Mouse (Mus musculus): ENCODE data around the gene Ssh2. TPM values are rescaled to one million over a fixed set of nuclear protein-coding genes. Genes with fewer than 3 reads are reported as not detected.
A peak's percentile ranks its signal among the peaks of the same experiment; 100 is the strongest.

Ssh2 gene
- polyA plus RNA-seq, 1 experiment, result 14.9 TPM

DNA sequence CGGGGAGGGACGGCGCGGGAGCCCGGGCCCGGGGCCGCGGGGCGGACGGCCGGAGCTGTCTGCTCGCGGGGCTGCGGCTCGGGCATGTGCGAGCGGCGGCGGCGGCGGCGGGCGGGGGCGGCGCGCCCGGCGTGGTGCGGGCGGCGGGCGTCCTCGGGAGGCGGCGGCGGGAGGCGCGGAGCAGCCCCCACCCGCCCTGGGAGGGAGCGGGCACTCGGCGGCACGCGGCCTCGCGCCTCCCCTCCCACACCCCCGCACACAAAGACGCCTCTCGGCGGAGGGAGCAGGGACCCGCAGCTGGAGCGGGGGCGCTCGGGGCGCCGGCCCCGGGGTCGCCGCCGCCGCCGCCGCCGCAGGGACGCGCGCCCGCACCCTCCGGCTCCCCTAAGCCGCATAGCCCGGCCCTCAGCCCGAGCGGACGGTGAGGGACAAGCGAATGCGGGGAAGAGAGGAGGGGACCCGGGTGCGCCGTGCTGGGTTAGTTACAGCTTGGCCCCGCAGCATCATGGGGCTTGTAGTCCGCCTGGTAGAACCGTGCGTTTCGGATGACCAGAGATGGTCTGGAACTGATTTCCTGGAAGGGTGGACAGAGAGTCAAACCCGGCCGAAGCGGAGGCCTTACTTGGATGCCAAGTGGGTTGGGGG lies 273.6 kb downstream of the Ssh2 start, which contains the start of gene Ankrd13b:
TSS of gene Ankrd13b (minus strand) at position 88 of the 645 bp plus-strand sequence.
- H3K4me1 ChIP-seq (ENCODE audit: control insufficient read depth, insufficient read depth, low read length), result peaks cover 16% of the 10 kb centered on the region
- H3K4me3 ChIP-seq (ENCODE audit: insufficient read depth, low read length), result peak within 1 kb of the TSS; percentile 94
- TF ChIP-seq CTCF (IDR thresholded peaks at IDR 0.05; ENCODE audit: extremely low read depth, insufficient read depth, low read length), result no peak
- TF ChIP-seq POLR2A (IDR thresholded peaks at IDR 0.05; ENCODE audit: extremely low read depth, insufficient read depth, low read length), result peak; percentile 65
- H3K27ac ChIP-seq (ENCODE audit: insufficient read depth, low read length), result peak within 1 kb of the TSS; percentile 82

DNA sequence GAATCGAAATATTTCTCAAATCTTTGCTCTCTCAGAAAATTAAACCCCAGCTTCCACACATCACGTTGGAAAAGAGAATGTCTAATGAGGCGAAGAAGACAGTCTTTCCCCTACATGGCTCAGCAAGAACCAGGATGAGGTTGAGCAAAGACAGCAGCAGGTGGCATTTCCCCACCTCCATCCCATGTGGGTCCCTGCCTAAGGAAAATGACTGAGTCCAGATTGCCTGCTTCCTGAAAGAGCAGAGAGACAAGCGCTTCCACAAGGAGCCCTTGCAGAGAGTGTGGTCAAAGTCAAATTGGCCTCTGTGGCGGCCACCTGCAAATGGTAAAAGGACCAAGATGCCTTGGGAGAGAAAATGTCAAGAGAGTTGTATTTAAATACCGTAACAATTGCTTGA lies 274.4 kb downstream of the Ssh2 start:
- TF ChIP-seq CTCF (IDR thresholded peaks at IDR 0.05; ENCODE audit: extremely low read depth, insufficient read depth, low read length), result no peak
- no peak for TF ChIP-seq POLR2A (IDR thresholded peaks at IDR 0.05; ENCODE audit: extremely low read depth, insufficient read depth, low read length)
- peak overlapping the region; percentile 94 for H3K4me3 ChIP-seq (ENCODE audit: insufficient read depth, low read length)
- peaks cover 18% of the 10 kb centered on the region for H3K4me1 ChIP-seq (ENCODE audit: control insufficient read depth, insufficient read depth, low read length)
- H3K27ac ChIP-seq (ENCODE audit: insufficient read depth, low read length), result peak overlapping the region; percentile 49

DNA sequence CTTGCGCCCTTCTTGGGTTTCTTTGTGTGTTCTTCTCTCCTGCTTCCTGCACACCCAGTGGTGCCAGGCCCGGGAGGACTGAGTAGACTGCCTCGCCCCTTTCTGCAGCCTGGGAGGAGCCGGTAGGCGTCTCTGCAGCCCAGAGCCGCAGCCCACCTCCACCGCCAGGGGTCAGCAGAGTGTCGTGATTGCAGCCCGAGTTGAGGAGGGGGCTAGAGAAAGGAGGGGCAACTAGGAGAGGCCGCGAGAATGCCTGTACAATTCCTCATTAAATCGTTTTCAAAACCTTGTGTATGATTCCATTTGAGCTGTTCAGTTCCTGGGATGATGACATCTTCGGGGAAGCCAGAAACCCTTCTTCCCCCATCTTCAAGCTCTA lies 275.0 kb downstream of the Ssh2 start:
- Histone ChIP-seq H3K4me3 (ENCODE audit: insufficient read depth, low read length) (peak overlapping the region; percentile 54; the same call in 1 of the 2 replicates), H3K4me1 (ENCODE audit: control insufficient read depth, insufficient read depth, low read length) (peaks cover 14% of the 10 kb centered on the region), H3K27ac (ENCODE audit: insufficient read depth, low read length) (peak overlapping the region; percentile 78)
- peak; percentile 52; the same call in 1 of the 2 replicates for TF ChIP-seq POLR2A (IDR thresholded peaks at IDR 0.05; ENCODE audit: extremely low read depth, insufficient read depth, low read length)
- peak; percentile 74 for TF ChIP-seq CTCF (IDR thresholded peaks at IDR 0.05; ENCODE audit: extremely low read depth, insufficient read depth, low read length)

DNA sequence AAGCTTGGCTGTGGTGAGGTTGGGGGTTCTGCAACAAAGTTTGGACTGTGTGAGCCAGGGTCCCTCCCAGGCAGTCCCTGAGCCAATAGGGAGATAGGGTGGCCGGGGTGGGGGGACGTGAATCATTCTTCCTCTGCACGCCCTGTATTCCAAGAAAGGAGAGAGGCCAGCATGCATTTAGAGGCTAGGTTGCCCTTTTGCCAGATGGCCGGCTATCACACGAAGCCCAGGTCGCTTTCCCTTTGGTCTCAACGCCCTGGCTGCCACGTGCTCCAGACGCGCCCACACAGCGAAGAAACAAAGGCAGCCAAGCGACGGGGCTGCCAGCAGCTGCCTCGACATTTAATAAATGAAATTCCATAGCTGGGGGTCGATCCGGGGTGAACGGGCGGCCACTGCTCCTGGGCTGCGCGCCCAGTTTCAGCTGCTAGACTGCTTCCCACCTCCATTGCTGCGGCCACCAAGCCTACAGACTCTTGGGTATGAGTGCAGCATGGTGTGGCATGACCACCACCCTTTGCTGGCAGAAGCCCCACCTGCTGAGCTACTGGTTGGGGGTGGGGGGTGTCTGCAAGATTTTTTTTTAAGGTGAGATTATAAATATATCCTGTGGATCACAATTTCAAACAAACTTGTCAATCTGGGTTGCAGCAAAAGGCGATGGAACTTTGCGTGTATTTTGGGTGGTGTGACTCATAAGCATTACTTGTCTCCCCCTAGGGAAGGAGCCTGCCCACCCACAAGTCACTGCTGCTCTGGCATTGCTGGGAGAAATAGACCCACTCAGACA lies 275.6 kb downstream of the Ssh2 start:
- Histone ChIP-seq H3K4me1 (ENCODE audit: control insufficient read depth, insufficient read depth, low read length) (peaks cover 12% of the 10 kb centered on the region), H3K27ac (ENCODE audit: insufficient read depth, low read length) (peak overlapping the region; percentile 78), H3K4me3 (ENCODE audit: insufficient read depth, low read length) (peak overlapping the region; percentile 54)
- no peak for TF ChIP-seq CTCF (IDR thresholded peaks at IDR 0.05; ENCODE audit: extremely low read depth, insufficient read depth, low read length)
- 0 out of 2 replicates have a peak, but pooled peaks have one; percentile 48 for TF ChIP-seq POLR2A (IDR thresholded peaks at IDR 0.05; ENCODE audit: extremely low read depth, insufficient read depth, low read length)

DNA sequence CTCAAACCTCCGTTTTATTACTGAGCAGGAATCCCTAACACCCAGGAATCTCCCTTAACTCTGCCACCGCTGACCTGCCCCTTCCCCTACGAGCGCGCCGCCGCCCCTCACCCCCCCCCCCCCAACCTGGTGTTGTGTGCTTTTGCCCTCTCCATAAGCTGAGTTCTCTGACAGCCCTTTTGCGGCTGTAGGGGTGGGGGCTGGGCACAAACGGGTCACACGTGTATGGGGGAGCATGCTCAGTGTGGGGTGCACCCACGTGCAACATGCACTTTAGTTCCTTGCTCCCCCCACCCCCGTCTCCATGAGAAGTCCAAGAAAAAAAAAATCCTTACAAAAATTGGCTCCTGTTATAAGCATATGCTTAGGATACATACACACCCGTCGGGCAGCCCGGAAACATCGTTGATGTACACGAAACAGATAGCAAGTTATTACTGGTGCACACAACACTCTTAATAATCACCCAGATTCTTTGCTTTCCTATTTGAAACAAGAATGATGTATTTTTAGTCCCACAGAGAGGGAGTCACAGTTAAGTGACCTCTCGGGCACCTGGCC lies 276.3 kb downstream of the Ssh2 start:
- TF ChIP-seq POLR2A (IDR thresholded peaks at IDR 0.05; ENCODE audit: extremely low read depth, insufficient read depth, low read length) (no peak), CTCF (IDR thresholded peaks at IDR 0.05; ENCODE audit: extremely low read depth, insufficient read depth, low read length) (no peak)
- H3K4me3 ChIP-seq (ENCODE audit: insufficient read depth, low read length), result peak overlapping the region; percentile 54
- peak overlapping the region; percentile 47 for H3K27ac ChIP-seq (ENCODE audit: insufficient read depth, low read length)
- peaks cover 11% of the 10 kb centered on the region for H3K4me1 ChIP-seq (ENCODE audit: control insufficient read depth, insufficient read depth, low read length)

DNA sequence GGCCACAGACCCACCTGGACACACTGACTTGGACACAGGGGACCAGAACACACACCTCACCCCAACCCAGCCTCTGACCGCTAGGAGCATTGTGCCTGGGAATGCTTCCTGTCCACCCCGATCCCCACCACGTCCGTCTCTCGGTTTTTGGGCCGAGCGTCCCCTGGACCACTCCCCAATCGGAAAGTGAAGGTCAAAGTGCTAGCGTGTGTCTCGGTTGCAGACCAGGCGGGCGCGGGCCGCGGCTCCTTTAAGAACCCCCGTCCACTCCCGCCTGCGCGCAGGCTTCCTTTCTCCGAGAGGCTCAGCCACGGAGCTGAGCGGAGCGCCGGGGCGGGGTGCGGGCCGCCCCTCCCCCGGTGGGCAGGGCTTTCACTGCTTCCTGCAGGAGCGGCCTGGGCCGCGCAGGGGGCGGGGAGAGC lies 276.8 kb downstream of the Ssh2 start:
- Histone ChIP-seq H3K4me1 (ENCODE audit: control insufficient read depth, insufficient read depth, low read length) (peaks cover 8% of the 10 kb centered on the region), H3K27ac (ENCODE audit: insufficient read depth, low read length) (peak overlapping the region; percentile 47), H3K4me3 (ENCODE audit: insufficient read depth, low read length) (peak overlapping the region; percentile 54)
- peak; percentile 41; the same call in 1 of the 2 replicates for TF ChIP-seq POLR2A (IDR thresholded peaks at IDR 0.05; ENCODE audit: extremely low read depth, insufficient read depth, low read length)
- no peak for TF ChIP-seq CTCF (IDR thresholded peaks at IDR 0.05; ENCODE audit: extremely low read depth, insufficient read depth, low read length)

DNA sequence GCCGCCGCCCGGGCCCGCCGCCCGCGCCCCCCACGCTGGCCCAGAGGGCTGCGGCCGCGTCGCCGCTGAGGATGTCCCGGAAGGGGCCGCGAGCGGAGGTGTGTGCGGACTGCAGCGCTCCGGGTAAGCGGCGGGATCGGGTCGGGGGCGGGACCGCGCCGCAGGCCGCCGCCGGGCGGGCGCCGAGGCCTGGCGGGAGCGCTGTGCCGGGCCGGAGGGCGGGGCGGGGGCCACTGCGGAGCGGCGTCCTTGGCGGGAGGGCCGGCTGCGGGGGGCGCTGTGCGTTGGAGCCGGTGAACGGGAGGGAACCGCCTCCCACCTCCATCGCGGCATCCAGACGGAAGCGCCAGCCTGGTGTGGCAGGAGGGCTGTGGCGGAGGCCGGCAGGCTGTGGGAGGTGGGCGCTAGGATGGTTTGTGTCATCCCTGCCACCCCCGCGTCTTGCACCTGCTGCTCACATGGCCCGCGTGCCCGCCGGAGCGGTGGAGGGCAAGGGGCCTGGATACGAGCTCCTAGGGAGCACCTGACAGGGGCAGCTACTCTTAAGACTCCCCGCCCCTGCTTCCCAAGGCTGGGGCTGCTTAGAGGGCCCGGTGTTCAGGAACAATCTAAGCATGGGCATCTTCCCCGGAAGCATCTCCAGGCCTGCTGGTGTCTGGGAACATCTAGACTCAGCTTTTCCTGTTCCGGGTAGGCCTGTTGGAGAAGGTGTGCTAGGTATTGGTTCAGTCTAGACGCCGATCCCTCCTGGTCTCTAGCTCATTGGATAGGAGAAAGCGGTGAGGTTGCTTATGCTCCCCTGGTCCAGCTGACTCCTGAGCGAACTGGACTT lies 277.6 kb downstream of the Ssh2 start, which contains the start of gene Git1:
TSS of gene Git1 (plus strand) at position 51 of the 832 bp plus-strand sequence.
- TF ChIP-seq POLR2A (IDR thresholded peaks at IDR 0.05; ENCODE audit: extremely low read depth, insufficient read depth, low read length) (peak; percentile 50; the same call in 1 of the 2 replicates), CTCF (IDR thresholded peaks at IDR 0.05; ENCODE audit: extremely low read depth, insufficient read depth, low read length) (no peak)
- Histone ChIP-seq H3K4me3 (ENCODE audit: insufficient read depth, low read length) (peak within 1 kb of the TSS; percentile 54), H3K4me1 (ENCODE audit: control insufficient read depth, insufficient read depth, low read length) (peaks cover 9% of the 10 kb centered on the region), H3K27ac (ENCODE audit: insufficient read depth, low read length) (peak within 1 kb of the TSS; percentile 80)

DNA sequence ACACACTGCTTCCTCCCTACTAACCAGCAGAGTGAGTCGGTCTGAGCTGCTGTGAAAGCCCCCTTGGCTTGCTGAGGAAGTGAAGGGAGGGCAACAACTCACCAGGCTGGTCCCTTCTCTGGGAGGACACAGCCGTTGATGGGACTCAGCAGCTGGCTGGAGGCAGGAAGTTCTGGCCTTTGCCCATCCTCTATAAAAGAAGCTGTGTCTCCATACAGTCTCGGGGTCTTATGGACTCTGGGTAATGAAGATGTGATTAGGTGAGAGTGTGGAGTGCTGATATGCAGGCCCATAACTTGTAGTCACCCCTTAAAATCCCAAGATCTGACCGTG lies 278.2 kb downstream of the Ssh2 start:
- Histone ChIP-seq H3K4me1 (ENCODE audit: control insufficient read depth, insufficient read depth, low read length) (peaks cover 9% of the 10 kb centered on the region), H3K4me3 (ENCODE audit: insufficient read depth, low read length) (peak overlapping the region; percentile 39), H3K27ac (ENCODE audit: insufficient read depth, low read length) (peak overlapping the region; percentile 80; the same call in 1 of the 2 replicates)
- TF ChIP-seq CTCF (IDR thresholded peaks at IDR 0.05; ENCODE audit: extremely low read depth, insufficient read depth, low read length), result no peak
- no peak for TF ChIP-seq POLR2A (IDR thresholded peaks at IDR 0.05; ENCODE audit: extremely low read depth, insufficient read depth, low read length)

DNA sequence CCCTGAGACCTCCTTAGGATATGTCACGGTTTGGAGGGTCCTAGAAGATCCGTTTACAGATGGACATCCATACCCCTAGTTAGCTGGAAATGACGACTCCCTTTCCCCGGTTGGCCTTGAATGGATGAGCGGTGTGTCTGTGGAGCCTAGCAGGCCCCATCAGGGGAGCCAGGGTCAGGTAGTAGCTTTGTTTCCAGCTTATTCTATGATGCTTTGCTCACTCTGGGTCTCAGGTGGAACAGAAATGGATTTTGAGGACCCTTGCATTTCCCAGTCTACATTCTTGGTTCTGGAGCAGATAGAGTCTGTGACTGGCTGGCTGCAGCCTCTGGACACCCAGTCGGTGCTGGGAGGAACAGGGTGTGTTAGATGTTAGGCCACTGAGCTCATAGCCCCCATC lies 278.7 kb downstream of the Ssh2 start:
- peaks cover 9% of the 10 kb centered on the region for H3K4me1 ChIP-seq (ENCODE audit: control insufficient read depth, insufficient read depth, low read length)
- H3K27ac ChIP-seq (ENCODE audit: insufficient read depth, low read length), result no peak overlapping the region
- H3K4me3 ChIP-seq (ENCODE audit: insufficient read depth, low read length), result peak overlapping the region; percentile 39
- TF ChIP-seq CTCF (IDR thresholded peaks at IDR 0.05; ENCODE audit: extremely low read depth, insufficient read depth, low read length) (no peak), POLR2A (IDR thresholded peaks at IDR 0.05; ENCODE audit: extremely low read depth, insufficient read depth, low read length) (no peak)
